ENCODE assay signal across 7 mouse cellular contexts in the genomic region with DNA sequence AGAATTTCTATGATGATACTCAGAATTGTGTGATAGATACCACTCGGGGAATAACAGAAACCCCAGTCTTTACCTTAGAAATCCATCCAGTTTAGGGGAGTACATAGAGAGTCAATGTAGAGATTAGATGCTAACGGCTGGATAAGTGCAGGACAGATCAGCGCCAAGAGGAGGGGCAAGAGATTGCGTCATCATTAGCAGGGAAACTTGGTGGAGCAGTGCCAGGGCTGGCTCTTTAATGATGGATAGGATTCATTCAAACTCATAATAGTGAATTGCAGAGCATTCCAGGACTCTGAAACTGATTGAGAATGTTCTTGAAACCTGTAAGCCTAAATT. TPM values are rescaled to one million over a fixed set of nuclear protein-coding genes. Genes with fewer than 3 reads are reported as not detected.
DNase-seq lines count a peak whose midpoint lies in the region; ATAC-seq and TF ChIP-seq lines count a peak whose summit lies in the region.

No protein-coding gene starts in this region.

- TF ChIP-seq CTCF in cerebellum, adult 2 months (IDR thresholded peaks at IDR 0.05; ENCODE audit: borderline replicate concordance, insufficient read depth, low read depth, low read length) = no peak

- H3K27ac ChIP-seq in cerebellum, adult 2 months (ENCODE audit: insufficient read depth, low read length) = peak overlapping the region; percentile 75; the same call in 1 of the 2 replicates
- H3K27ac ChIP-seq in hindbrain, embryonic 10.5 days = peak overlapping the region; percentile 99
- peak overlapping the region; percentile 92 for H3K27ac ChIP-seq in lung, embryonic 15.5 days

- peak; percentile 41 for ATAC-seq in activated CD4-positive, CD25-positive, alpha-beta regulatory T cell, adult 4 months
- peak; percentile 71 for ATAC-seq in lung, embryonic 15.5 days (ENCODE audit: borderline replicate concordance, extremely low read depth, low FRiP score, low TSS enrichment)

- peak; percentile 68 to 74 for DNase-seq in cerebellum, adult 2 months
- DNase-seq in frontal cortex, adult 2 months (ENCODE audit: extremely low spot score in 1 of 2, low spot score in 1 of 2) = peak; percentile 20 to 69
- DNase-seq in hindbrain, embryonic 10.5 days (ENCODE audit: low spot score) = peak; percentile 23
- peak; percentile 63 for DNase-seq in layer of hippocampus, adult 9-11 months
- DNase-seq in ovary, postnatal 36 days (ENCODE audit: low spot score) = peak; percentile 55

- peak overlapping the region; percentile 79 for H3K4me3 ChIP-seq in cerebellum, adult 2 months (replicated peaks; ENCODE audit: insufficient read depth, low read depth, low read length)
- H3K4me3 ChIP-seq in hindbrain, embryonic 10.5 days = peak overlapping the region; percentile 95
- peak overlapping the region; percentile 90 for H3K4me3 ChIP-seq in lung, embryonic 15.5 days

- no peaks in the 10 kb centered on the region; the same call in 1 of the 2 replicates for H3K4me1 ChIP-seq in cerebellum, adult 2 months (ENCODE audit: control insufficient read depth, insufficient read depth, low read length)
- peaks cover 42% of the 10 kb centered on the region for H3K4me1 ChIP-seq in hindbrain, embryonic 10.5 days (replicated peaks)
- H3K4me1 ChIP-seq in lung, embryonic 15.5 days = peaks cover 25% of the 10 kb centered on the region

- no peak for TF ChIP-seq POLR2A in cerebellum, adult 2 months (IDR thresholded peaks at IDR 0.05; ENCODE audit: borderline replicate concordance, insufficient read depth, low read length)

- H3K27me3 ChIP-seq in cerebellum, adult 2 months (ENCODE audit: control insufficient read depth, insufficient read depth, low read length) = no peaks in the 10 kb centered on the region
- H3K27me3 ChIP-seq in hindbrain, embryonic 10.5 days (ENCODE audit: insufficient read depth, poor library complexity, severe bottlenecking) = no peaks in the 10 kb centered on the region
- H3K27me3 ChIP-seq in lung, embryonic 15.5 days = no peaks in the 10 kb centered on the region

- H3K36me3 ChIP-seq in hindbrain, embryonic 10.5 days = peaks cover 22% of the 10 kb centered on the region
- H3K36me3 ChIP-seq in lung, embryonic 15.5 days = no peaks in the 10 kb centered on the region

- H3K9me3 ChIP-seq in hindbrain, embryonic 10.5 days = no peaks in the 10 kb centered on the region
- no peaks in the 10 kb centered on the region for H3K9me3 ChIP-seq in lung, embryonic 15.5 days

- under 1% methylated on average over 4 of the region's 4 CpGs for WGBS in cerebellum, adult 2 months
- WGBS in hindbrain, embryonic 10.5 days = 3% methylated on average over 4 of the region's 4 CpGs
- WGBS in lung, embryonic 15.5 days = 0% methylated on average over 4 of the region's 4 CpGs

- H3K4me2 ChIP-seq in lung, embryonic 15.5 days = peak overlapping the region; percentile 78

- H3K9ac ChIP-seq in lung, embryonic 15.5 days = peak overlapping the region; percentile 93

RNA-seq across cellular contexts. Expression of gene Pafah1b2, which starts 27.3 kb away (rescaled TPM):
- 10 to 100 TPM; 59.9 to 63.9 TPM for polyA plus RNA-seq in activated CD4-positive, CD25-positive, alpha-beta regulatory T cell, adult 4 months (2017; shearing (Covaris generic))
- 108 and 111 TPM in 2 replicates for polyA plus RNA-seq in cerebellum, adult 2 months (2012; rRNA removed)
- polyA plus RNA-seq in frontal cortex, adult 2 months (2012; rRNA removed) = 99.0 and 106 TPM in 2 replicates
- 275 and 282 TPM in 2 replicates for polyA plus RNA-seq in hindbrain, embryonic 10.5 days (2016; fragmentation: Nextera tagmentation; extraction: Ambion mirVana)
- polyA plus RNA-seq in lung, embryonic 15.5 days (2015; fragmentation: Nextera tagmentation; extraction: Ambion mirVana) = 174 and 175 TPM in 2 replicates

RNA-seq across cellular contexts. Expression of gene Sik3, which starts 27.4 kb away (rescaled TPM):
- 10 to 100 TPM in 1 of 2 experiments, 1 to 10 TPM in 1; 7.9 to 10.4 TPM for polyA plus RNA-seq in activated CD4-positive, CD25-positive, alpha-beta regulatory T cell, adult 4 months (2017; shearing (Covaris generic))
- 63.1 and 69.1 TPM in 2 replicates for polyA plus RNA-seq in cerebellum, adult 2 months (2012; rRNA removed)
- polyA plus RNA-seq in frontal cortex, adult 2 months (2012; rRNA removed) = 54.9 and 56.6 TPM in 2 replicates
- 6.1 and 7.1 TPM in 2 replicates for polyA plus RNA-seq in hindbrain, embryonic 10.5 days (2016; fragmentation: Nextera tagmentation; extraction: Ambion mirVana)
- 12.8 TPM in 2 replicates for polyA plus RNA-seq in lung, embryonic 15.5 days (2015; fragmentation: Nextera tagmentation; extraction: Ambion mirVana)

RNA-seq across cellular contexts. Expression of gene Sidt2, which starts 30.1 kb away (rescaled TPM):
- polyA plus RNA-seq in activated CD4-positive, CD25-positive, alpha-beta regulatory T cell, adult 4 months (2017; shearing (Covaris generic)) = 10 to 100 TPM; 36.5 to 43.0 TPM
- polyA plus RNA-seq in cerebellum, adult 2 months (2012; rRNA removed) = 130 and 142 TPM in 2 replicates
- polyA plus RNA-seq in frontal cortex, adult 2 months (2012; rRNA removed) = 103 and 112 TPM in 2 replicates
- polyA plus RNA-seq in hindbrain, embryonic 10.5 days (2016; fragmentation: Nextera tagmentation; extraction: Ambion mirVana) = 26.3 and 28.3 TPM in 2 replicates
- polyA plus RNA-seq in lung, embryonic 15.5 days (2015; fragmentation: Nextera tagmentation; extraction: Ambion mirVana) = 31.6 and 36.9 TPM in 2 replicates

RNA-seq across cellular contexts. Expression of gene Tagln, which starts 49.3 kb away (rescaled TPM):
- 1 to 10 TPM in 1 of 2 experiments, under 1 TPM in 1; 0.66 to 1.1 TPM for polyA plus RNA-seq in activated CD4-positive, CD25-positive, alpha-beta regulatory T cell, adult 4 months (2017; shearing (Covaris generic))
- 13.2 and 13.7 TPM in 2 replicates for polyA plus RNA-seq in cerebellum, adult 2 months (2012; rRNA removed)
- polyA plus RNA-seq in frontal cortex, adult 2 months (2012; rRNA removed) = 15.4 and 21.4 TPM in 2 replicates
- polyA plus RNA-seq in hindbrain, embryonic 10.5 days (2016; fragmentation: Nextera tagmentation; extraction: Ambion mirVana) = 23.0 and 34.8 TPM in 2 replicates
- 135 and 151 TPM in 2 replicates for polyA plus RNA-seq in lung, embryonic 15.5 days (2015; fragmentation: Nextera tagmentation; extraction: Ambion mirVana)

Comparison
In these comparisons a context has a peak if more than half of its experiments do, and no peak if none do; other contexts are left out.
1. Peak in every context shown above with its lines: DNase-seq, ATAC-seq, H3K4me3 ChIP-seq and H3K27ac ChIP-seq.